Mouse (Mus musculus): ENCODE data around the gene 1700001K19Rik.
A peak's percentile ranks its signal among the peaks of the same experiment; 100 is the strongest.

DNA sequence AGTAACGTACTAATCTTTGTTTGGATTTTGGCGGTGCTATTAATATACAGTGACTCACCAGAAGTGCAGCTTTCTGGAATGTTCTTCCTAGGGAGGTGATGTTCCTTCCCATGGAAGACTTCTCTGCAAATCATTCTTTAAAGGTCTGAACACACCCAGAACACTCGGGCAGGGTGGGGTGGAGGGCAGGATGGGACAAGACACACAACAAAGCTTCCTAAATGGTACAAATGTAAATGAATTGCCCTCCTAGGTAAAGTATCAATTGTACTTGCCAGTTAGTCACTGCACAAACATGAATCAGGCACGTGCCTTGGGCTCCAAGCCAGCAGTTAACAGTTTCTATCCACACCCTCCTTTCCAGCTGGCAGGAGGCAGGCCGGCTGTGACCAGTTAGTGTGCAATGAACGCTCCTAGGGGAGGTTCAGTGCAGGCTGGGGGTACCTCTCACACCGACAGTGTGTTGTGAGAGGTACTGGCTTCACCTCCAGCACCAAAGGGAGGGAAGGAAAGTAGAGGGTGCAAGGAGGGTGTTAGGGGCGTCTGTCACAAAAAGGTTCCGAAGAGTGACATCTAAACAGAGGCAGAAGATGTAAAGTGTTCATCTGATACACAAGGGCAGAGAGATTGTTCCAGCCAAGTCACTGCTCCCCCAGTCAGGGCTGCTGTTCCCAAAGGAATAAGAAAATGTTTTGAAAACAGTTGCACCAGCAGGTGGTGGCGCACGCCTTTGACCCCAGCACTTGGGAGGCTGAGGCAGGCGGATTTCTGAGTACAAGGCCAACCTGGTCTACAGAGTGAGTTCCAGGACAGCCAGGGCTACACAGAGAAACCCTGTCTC lies 5.7 kb upstream of the 1700001K19Rik start:
- TF ChIP-seq POLR2A (IDR thresholded peaks at IDR 0.05; ENCODE audit: insufficient read depth, low read length) (no peak), CTCF (IDR thresholded peaks at IDR 0.05; ENCODE audit: low read depth, low read length) (no peak), EP300 (IDR thresholded peaks at IDR 0.05; ENCODE audit: insufficient read depth, low read depth, low read length) (peak; percentile 96)
